Mouse (Mus musculus) hindbrain, postnatal 0 days (tissue): ENCODE results near the gene Phf20. TPM values are rescaled to one million over a fixed set of nuclear protein-coding genes. Genes with fewer than 3 reads are reported as not detected.
A peak's percentile ranks its signal among the peaks of the same experiment; 100 is the strongest.
"Not testable (repeated sequence)": the region's sequence is repeated elsewhere in the genome, so short reads cannot be mapped to it uniquely, and the experiment has no call there.

Experiments
- ATAC-seq: fragments of 200-750 bp; cut with Nextera tagmentation; 2 replicates; pipeline ENCODE4 v1.8.0; 2017; ENCODE audit warnings: mild to moderate bottlenecking, moderate TSS enrichment, moderate library complexity
- DNase-seq: peaks from one replicate; pipeline ENCODE4 v3.0.0-alpha.2; 2015; ENCODE audit warnings: low spot score
- H3K27ac ChIP-seq: fragments of 300-500 bp; sonication (generic); 2 replicates; pipeline ENCODE4 v1.5.1; 2014; ENCODE audit warnings: mild to moderate bottlenecking
- H3K27me3 ChIP-seq: fragments of 300-500 bp; sonication (generic); 2 replicates; pipeline ENCODE4 v1.6.1; 2014; ENCODE audit warnings: low read length, mixed read lengths; ENCODE audit not compliant: insufficient read depth
- H3K36me3 ChIP-seq: fragments of 300-500 bp; sonication (generic); 2 replicates; pipeline ENCODE4 v1.6.1; 2014; ENCODE audit warnings: low read length, mixed read lengths; ENCODE audit not compliant: insufficient read depth
- H3K4me1 ChIP-seq: fragments of 300-500 bp; sonication (generic); 2 replicates; pipeline ENCODE4 v1.6.1; 2014; ENCODE audit warnings: antibody characterized with exemption, low read length, mixed read lengths; ENCODE audit not compliant: insufficient read depth
- H3K4me2 ChIP-seq: fragments of 300-500 bp; sonication (generic); 2 replicates; pipeline ENCODE4 v1.6.1; 2014; ENCODE audit warnings: low read depth, mild to moderate bottlenecking, low read length, moderate library complexity, mixed read lengths
- H3K4me3 ChIP-seq: fragments of 300-500 bp; sonication (generic); 2 replicates; pipeline ENCODE4 v1.5.1; 2014; ENCODE audit warnings: low read length
- H3K9ac ChIP-seq: fragments of 300-500 bp; sonication (generic); replicated peaks from 2 replicates; pipeline ENCODE4 v1.6.1; 2014; ENCODE audit warnings: mild to moderate bottlenecking, low read length, moderate library complexity, mixed read lengths
- H3K9me3 ChIP-seq: fragments of 300-500 bp; sonication (generic); 2 replicates; pipeline ENCODE4 v1.6.1; 2016; ENCODE audit warnings: low read length, mixed read lengths
- CTCF ChIP-seq: IDR thresholded peaks from 2 replicates; pipeline ENCODE4 v1.5.1; 2016; ENCODE audit warnings: antibody characterized with exemption, control low read depth, low read depth
- WGBS: fragments of 180-500 bp; shearing (Covaris S2); extraction: QIAGEN DNeasy Blood & Tissue Kit; methylation state at CpG from one replicate; pipeline ENCODE4 v1.1.7; 2014; 5-methylcytosine and 5-hydroxymethylcytosine counted together
- polyA plus RNA-seq: library from polyadenylated mRNA; unstranded; fragments of >200 nt; fragmentation: Nextera tagmentation; extraction: Ambion mirVana; gene quantifications from 2 replicates; pipeline ENCODE4 v1.2.1, GENCODE M21; 2015
- total RNA-seq: library from RNA; depleted of rRNA; stranded (reverse); fragments of >200 nt; gene quantifications from 2 replicates; pipeline ENCODE4 v1.2.3, GENCODE M21; 2014

The Phf20 gene
- total and polyA plus RNA-seq, 2 experiments from 2014 or later = 27.3 to 100 TPM

DNA sequence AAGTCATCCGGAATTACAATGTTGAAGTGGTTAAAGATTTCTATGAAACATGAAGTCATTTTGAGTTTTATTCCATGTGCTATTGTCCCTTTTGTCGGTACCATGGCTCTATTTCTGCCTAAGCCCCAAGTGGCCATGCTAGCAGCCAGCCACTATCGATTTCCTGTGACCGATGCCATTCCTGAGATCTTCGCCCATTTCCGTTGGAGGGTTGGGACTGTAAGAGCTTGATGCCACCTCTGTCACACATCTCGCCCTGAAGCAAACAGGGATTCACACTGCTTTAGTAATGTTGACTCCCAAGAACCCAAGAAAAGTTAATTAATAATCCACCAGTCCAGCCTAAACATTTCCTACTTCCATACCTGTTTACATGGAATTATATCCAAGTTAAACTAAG is 18.6 kb upstream of the Phf20 start:
- peak overlapping the region; percentile 80 for H3K4me2 ChIP-seq
- no peak overlapping the region for H3K9ac ChIP-seq
- TF ChIP-seq CTCF = no peak
- H3K36me3 ChIP-seq = peaks cover 20% of the 10 kb centered on the region
- H3K27me3 ChIP-seq = no peaks in the 10 kb centered on the region
- H3K27ac ChIP-seq = no peak overlapping the region
- peak overlapping the region; percentile 100; the same call in 1 of the 2 replicates for H3K4me3 ChIP-seq
- DNase-seq (no peak), ATAC-seq (no peak)
- no peaks in the 10 kb centered on the region for H3K9me3 ChIP-seq
- 57% methylated on average over 7 of the region's 7 CpGs for WGBS
- peaks cover 5% of the 10 kb centered on the region; the same call in 1 of the 2 replicates for H3K4me1 ChIP-seq

DNA sequence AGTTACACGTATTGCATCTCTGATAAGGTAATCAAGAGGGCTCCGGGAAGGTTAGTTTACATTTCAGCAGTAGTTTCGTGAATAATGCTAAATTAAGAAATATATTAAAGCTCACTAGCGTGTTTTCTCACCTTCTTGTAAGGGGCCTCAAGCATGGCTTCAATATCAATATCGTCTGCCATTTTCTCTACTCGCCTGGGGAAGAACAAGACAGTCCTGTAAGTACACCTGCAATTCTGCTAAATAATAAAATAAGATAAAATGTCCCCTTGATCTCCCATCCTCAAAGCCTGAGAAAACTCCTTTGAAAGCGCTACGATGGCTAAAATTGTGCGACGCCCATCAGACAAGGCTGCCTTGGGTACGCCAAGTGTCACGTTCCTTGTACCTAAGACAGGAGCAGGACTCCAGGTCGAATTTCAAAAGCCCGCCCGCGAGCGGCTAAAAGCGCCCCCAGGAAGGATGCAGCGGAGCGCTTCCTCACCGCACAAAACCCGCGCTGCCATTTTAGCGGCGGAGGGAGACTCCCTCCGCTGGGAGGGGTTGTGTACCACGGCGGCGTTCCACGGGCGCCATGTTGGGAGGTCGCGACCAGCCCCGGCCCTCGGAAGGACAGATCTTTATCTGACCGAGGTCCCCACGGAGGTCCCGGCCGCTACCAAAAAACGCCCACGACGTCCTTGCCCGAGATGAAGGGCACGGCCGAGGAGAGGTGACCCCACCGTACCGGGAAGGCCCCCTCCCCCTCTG is 17.0 kb upstream of the Phf20 start:
- peak; percentile 92 for DNase-seq
- Histone ChIP-seq H3K4me1 (peaks cover 5% of the 10 kb centered on the region; the same call in 1 of the 2 replicates), H3K27me3 (no peaks in the 10 kb centered on the region), H3K36me3 (peaks cover 15% of the 10 kb centered on the region), H3K4me3 (peak overlapping the region; percentile 100), H3K9me3 (no peaks in the 10 kb centered on the region), H3K4me2 (peak overlapping the region; percentile 80), H3K27ac (peak overlapping the region; percentile 99), H3K9ac (peak overlapping the region; percentile 100)
- WGBS = 2% methylated on average over 47 of the region's 47 CpGs
- ATAC-seq = peak; percentile 13
- peak; percentile 39 for TF ChIP-seq CTCF

GRCm38 (mm10) chr2:156179796-156180093 is 16.5 kb upstream of the Phf20 start:
- Histone ChIP-seq H3K27ac (peak overlapping the region; percentile 99), H3K4me1 (peaks cover 5% of the 10 kb centered on the region; the same call in 1 of the 2 replicates), H3K9me3 (no peaks in the 10 kb centered on the region), H3K4me2 (peak overlapping the region; percentile 80), H3K4me3 (peak overlapping the region; percentile 100), H3K9ac (peak overlapping the region; percentile 100), H3K36me3 (peaks cover 13% of the 10 kb centered on the region), H3K27me3 (no peaks in the 10 kb centered on the region)
- no peak for TF ChIP-seq CTCF
- ATAC-seq (no peak; the same call in 1 of the 2 replicates), DNase-seq (no peak)
- 2% methylated on average over 27 of the region's 41 CpGs for WGBS

GRCm38 (mm10) chr2:156180094-156180821 is 16.0 kb upstream of the Phf20 start, which contains the start of gene Rbm39:
TSS of gene Rbm39 (minus strand) at chr2:156180238.
- peak; percentile 68 for TF ChIP-seq CTCF
- WGBS = under 1% methylated on average over 47 of the region's 47 CpGs
- no peaks in the 10 kb centered on the region for H3K27me3 ChIP-seq

DNA sequence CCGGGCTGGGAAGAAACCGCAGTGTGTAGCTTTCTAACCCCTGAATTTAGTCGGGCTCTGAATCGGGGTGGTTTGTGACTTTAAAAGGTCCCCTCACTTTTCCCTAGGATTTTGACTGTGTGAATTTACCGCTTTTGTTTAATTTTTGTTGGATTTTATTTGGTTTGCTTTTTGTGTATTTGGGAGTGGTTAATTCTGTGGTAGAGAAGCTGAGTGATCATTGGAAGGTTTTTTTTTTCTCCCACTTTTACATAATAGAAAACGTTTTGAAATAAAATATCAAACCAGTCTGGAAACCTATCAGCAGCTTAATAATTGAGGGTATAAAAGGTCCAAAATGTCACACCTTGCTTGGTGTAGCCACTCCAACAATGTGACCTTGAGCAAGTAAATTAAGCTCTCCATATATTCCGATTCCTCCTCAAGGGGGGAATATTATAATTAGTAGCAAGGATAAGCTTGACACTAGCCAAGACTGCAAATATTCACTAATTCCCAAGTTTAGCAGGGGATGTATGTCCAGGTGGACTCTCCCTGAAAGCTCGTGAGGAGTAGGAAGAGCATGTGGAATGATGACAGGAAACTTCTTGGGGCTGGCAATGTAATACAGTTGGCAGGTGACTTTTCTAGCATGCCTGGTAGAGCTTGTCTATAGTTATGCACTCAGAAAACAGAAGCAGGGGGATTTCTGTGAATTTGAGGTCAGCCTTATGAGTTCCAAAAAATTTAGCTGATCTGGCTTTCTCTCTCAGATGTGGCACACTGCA is 15.3 kb upstream of the Phf20 start:
- WGBS = 9% methylated on average over 8 of the region's 8 CpGs
- H3K4me2 ChIP-seq = peak overlapping the region; percentile 67
- peaks cover 13% of the 10 kb centered on the region for H3K36me3 ChIP-seq
- ATAC-seq = no peak
- peak overlapping the region; percentile 100 for H3K4me3 ChIP-seq
- peaks cover 5% of the 10 kb centered on the region; the same call in 1 of the 2 replicates for H3K4me1 ChIP-seq
- no peaks in the 10 kb centered on the region for H3K9me3 ChIP-seq
- no peak for DNase-seq
- TF ChIP-seq CTCF = no peak
- H3K27ac ChIP-seq = peak overlapping the region; percentile 99
- no peaks in the 10 kb centered on the region for H3K27me3 ChIP-seq
- H3K9ac ChIP-seq = peak overlapping the region; percentile 72

More at GRCm38 (mm10) chr2:156180094-156180821, 16.0 kb upstream of the Phf20 start, which contains the start of gene Rbm39:
- H3K9ac ChIP-seq = peak within 1 kb of the TSS; percentile 100
- peaks cover 5% of the 10 kb centered on the region; the same call in 1 of the 2 replicates for H3K4me1 ChIP-seq
- peak; percentile 97 for ATAC-seq
- peak; percentile 100 for DNase-seq
- no peaks in the 10 kb centered on the region for H3K9me3 ChIP-seq
- H3K4me3 ChIP-seq = peak within 1 kb of the TSS; percentile 100
- H3K4me2 ChIP-seq = peak within 1 kb of the TSS; percentile 80
- H3K27ac ChIP-seq = peak within 1 kb of the TSS; percentile 99
- H3K36me3 ChIP-seq = peaks cover 13% of the 10 kb centered on the region

DNA sequence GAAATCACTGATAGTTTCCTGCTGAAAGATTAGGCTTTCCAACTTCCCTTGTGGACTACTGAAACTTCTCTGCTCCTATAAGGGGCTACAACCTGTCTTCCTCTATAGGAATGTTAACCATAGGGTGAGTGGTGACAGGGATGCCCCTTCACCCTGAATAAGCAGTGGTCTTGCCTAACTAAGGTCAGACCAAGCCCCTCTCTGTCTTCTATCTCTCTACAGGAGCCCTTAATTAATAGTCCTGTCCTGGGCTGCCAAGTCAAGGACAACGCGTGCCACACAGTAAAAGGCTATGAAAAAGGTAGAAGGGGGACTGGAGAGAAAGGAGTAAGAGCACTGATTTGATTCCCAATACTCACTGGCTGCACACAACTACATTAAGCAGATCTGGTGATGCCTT is 14.7 kb upstream of the Phf20 start:
- 70% methylated on average over 2 of the region's 2 CpGs for WGBS

GRCm38 (mm10) chr2:156189241-156189640 is 7.0 kb upstream of the Phf20 start:
- not testable (repeated sequence) for H3K4me1 ChIP-seq, ATAC-seq, H3K9ac ChIP-seq, H3K36me3 ChIP-seq, DNase-seq, H3K4me2 ChIP-seq, H3K9me3 ChIP-seq, H3K27me3 ChIP-seq, H3K27ac ChIP-seq, H3K4me3 ChIP-seq
- 79% methylated on average over 7 of the region's 7 CpGs for WGBS

More for the DNA sequence above, 14.7 kb upstream of the Phf20 start:
- DNase-seq (no peak), ATAC-seq (no peak)
- H3K27me3 ChIP-seq = no peaks in the 10 kb centered on the region
- H3K27ac ChIP-seq = peak overlapping the region; percentile 99; the same call in 1 of the 2 replicates
- H3K9me3 ChIP-seq = no peaks in the 10 kb centered on the region
- peaks cover 13% of the 10 kb centered on the region for H3K36me3 ChIP-seq
- peaks cover 5% of the 10 kb centered on the region; the same call in 1 of the 2 replicates for H3K4me1 ChIP-seq
- peak overlapping the region; percentile 67 for H3K4me2 ChIP-seq
- no peak overlapping the region for H3K4me3 ChIP-seq
- no peak overlapping the region for H3K9ac ChIP-seq
- TF ChIP-seq CTCF = no peak
